ENCODE assay signal across 15 mouse cellular contexts in the genomic region with DNA sequence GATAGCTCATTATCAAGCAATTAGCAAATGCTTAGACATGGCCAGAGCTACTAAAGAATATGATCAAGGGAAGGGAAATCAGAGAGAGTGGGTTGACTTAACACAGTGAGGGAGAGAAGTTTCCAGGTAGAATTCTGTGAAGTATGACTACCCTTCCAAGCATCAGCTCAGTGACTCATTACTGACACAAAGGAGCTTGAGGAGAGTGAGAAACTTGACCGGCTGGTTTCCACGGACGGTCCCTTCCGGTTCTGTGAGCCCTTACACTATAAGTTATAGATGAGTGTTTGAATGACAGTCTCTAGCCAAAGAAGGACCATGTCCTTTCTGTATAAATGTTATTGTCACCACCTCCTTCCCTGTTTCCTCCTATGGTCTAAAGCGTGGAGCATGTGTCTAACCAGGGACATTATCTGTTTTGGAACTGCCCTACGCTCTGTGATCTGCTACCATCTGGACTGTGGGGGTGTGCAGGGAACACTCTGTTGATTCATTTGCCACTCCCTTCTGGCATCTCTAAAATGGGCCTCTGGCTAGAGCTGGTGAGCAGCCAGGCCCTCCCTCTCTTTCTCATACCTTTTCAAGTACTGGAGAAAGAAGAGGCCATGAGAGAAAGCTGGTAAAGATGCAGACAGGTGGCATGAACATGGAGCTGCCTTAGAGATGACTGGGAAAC.
DNase-seq lines count a peak whose midpoint lies in the region; ATAC-seq and TF ChIP-seq lines count a peak whose summit lies in the region.
"Had no signal": no experiment of that assay in that cellular context is flagged by ENCODE, and none has a peak within 500 bp of the region (broad histone marks: within the 10 kb centered on the region; RNA-seq: fewer than 3 reads in every experiment).

No protein-coding gene starts in this region.

- H3K4me2 ChIP-seq in lung, embryonic 14.5 days: no peak overlapping the region
- no peak overlapping the region for H3K4me2 ChIP-seq in stomach, embryonic 16.5 days (ENCODE audit: low read depth, low read length)
- H3K4me2 ChIP-seq: heart, embryonic 15.5 days; hindbrain, embryonic 15.5 days; limb, embryonic 12.5 days; lung, embryonic 15.5 days; midbrain, embryonic 13.5 days; stomach, embryonic 15.5 days had no signal

- H3K9me3 ChIP-seq in lung, embryonic 14.5 days (ENCODE audit: low read depth, low read length): no peaks in the 10 kb centered on the region
- H3K9me3 ChIP-seq in stomach, embryonic 16.5 days (replicated peaks; ENCODE audit: control insufficient read depth, low read length): no peaks in the 10 kb centered on the region
- H3K9me3 ChIP-seq: heart, embryonic 15.5 days; hindbrain, embryonic 15.5 days; limb, embryonic 12.5 days; lung, embryonic 15.5 days; midbrain, embryonic 13.5 days; stomach, embryonic 15.5 days had no signal

- intact Hi-C loops in heart, postnatal 10 days (cut with DNase I): no loop called here

- TF ChIP-seq CTCF in lung, embryonic 14.5 days (IDR thresholded peaks at IDR 0.05; ENCODE audit: low read depth): no peak

- peak; percentile 26 for DNase-seq in lung, embryonic 14.5 days
- no peak for DNase-seq in lung, postnatal 36 days
- DNase-seq in cerebellum, postnatal 25 days: peak; percentile 54 to 71
- peak; percentile 39 to 84 for DNase-seq in layer of hippocampus, postnatal 14 days (ENCODE audit: low spot score in 2 of 2)
- DNase-seq in spleen, postnatal 10 days (ENCODE audit: low spot score in 2 of 2): no peak
- no peak for DNase-seq in heart, postnatal 10 days
- no peak for DNase-seq in embryo, embryonic 9.5 days (ENCODE audit: extremely low spot score)
- DNase-seq: embryo, embryonic 11 days had no signal

- H3K9ac ChIP-seq in lung, embryonic 14.5 days: no peak overlapping the region
- H3K9ac ChIP-seq in stomach, embryonic 16.5 days (ENCODE audit: low read length): no peak overlapping the region
- H3K9ac ChIP-seq: heart, embryonic 15.5 days; hindbrain, embryonic 15.5 days; limb, embryonic 12.5 days; lung, embryonic 15.5 days; midbrain, embryonic 13.5 days; stomach, embryonic 15.5 days had no signal

- ATAC-seq in lung, embryonic 14.5 days (ENCODE audit: insufficient read depth): no peak
- ATAC-seq in stomach, embryonic 16.5 days (ENCODE audit: insufficient read depth, low FRiP score): peak; percentile 53; the same call in 1 of the 2 replicates
- ATAC-seq: midbrain, embryonic 13.5 days had no signal

- no peaks in the 10 kb centered on the region for H3K27me3 ChIP-seq in lung, embryonic 14.5 days (ENCODE audit: insufficient read depth, low read length)
- no peaks in the 10 kb centered on the region for H3K27me3 ChIP-seq in stomach, embryonic 16.5 days (ENCODE audit: control insufficient read depth, insufficient read depth, low read length)
- H3K27me3 ChIP-seq: heart, embryonic 15.5 days; hindbrain, embryonic 15.5 days; limb, embryonic 12.5 days; lung, embryonic 15.5 days; midbrain, embryonic 13.5 days; stomach, embryonic 15.5 days had no signal

- 71% methylated on average over 6 of the region's 6 CpGs for WGBS in lung, embryonic 14.5 days
- whole genome bisulfite sequencing in stomach, embryonic 16.5 days: 73% methylated on average over 6 of the region's 6 CpGs

- H3K27ac ChIP-seq in lung, embryonic 14.5 days (ENCODE audit: low read depth): no peak overlapping the region
- 0 out of 2 replicates have a peak overlapping the region, but pooled peaks have one; percentile 29 for H3K27ac ChIP-seq in stomach, embryonic 16.5 days (ENCODE audit: low read length)
- H3K27ac ChIP-seq: heart, embryonic 15.5 days; hindbrain, embryonic 15.5 days; limb, embryonic 12.5 days; lung, embryonic 15.5 days; midbrain, embryonic 13.5 days; stomach, embryonic 15.5 days had no signal

- H3K4me1 ChIP-seq in lung, embryonic 14.5 days (ENCODE audit: insufficient read depth): no peaks in the 10 kb centered on the region
- no peaks in the 10 kb centered on the region for H3K4me1 ChIP-seq in stomach, embryonic 16.5 days (ENCODE audit: control insufficient read depth, insufficient read depth, low read length)
- H3K4me1 ChIP-seq: heart, embryonic 15.5 days; hindbrain, embryonic 15.5 days; limb, embryonic 12.5 days; lung, embryonic 15.5 days; stomach, embryonic 15.5 days had no signal

- no peaks in the 10 kb centered on the region for H3K36me3 ChIP-seq in lung, embryonic 14.5 days (ENCODE audit: insufficient read depth)
- H3K36me3 ChIP-seq in stomach, embryonic 16.5 days (ENCODE audit: control insufficient read depth, insufficient read depth, low read length): no peaks in the 10 kb centered on the region
- H3K36me3 ChIP-seq: heart, embryonic 15.5 days; hindbrain, embryonic 15.5 days; limb, embryonic 12.5 days; lung, embryonic 15.5 days; midbrain, embryonic 13.5 days; stomach, embryonic 15.5 days had no signal

- H3K4me3 ChIP-seq in lung, embryonic 14.5 days (ENCODE audit: low read depth, low read length): no peak overlapping the region
- H3K4me3 ChIP-seq in stomach, embryonic 16.5 days (replicated peaks; ENCODE audit: low read length): no peak overlapping the region
- H3K4me3 ChIP-seq: heart, embryonic 15.5 days; hindbrain, embryonic 15.5 days; limb, embryonic 12.5 days; lung, embryonic 15.5 days; midbrain, embryonic 13.5 days; stomach, embryonic 15.5 days had no signal

Comparison
In these comparisons a context has a peak if more than half of its experiments do, and no peak if none do; other contexts are left out.
1. DNase-seq: peak in lung, embryonic 14.5 days (single experiment), cerebellum, postnatal 25 days (2 of 2) and layer of hippocampus, postnatal 14 days (2 of 2); none in lung, postnatal 36 days (single experiment), spleen, postnatal 10 days (0 of 2), heart, postnatal 10 days (0 of 2) and embryo, embryonic 9.5 days (single experiment).